17 mouse cellular contexts compared by ENCODE assay signal in the genomic region with DNA sequence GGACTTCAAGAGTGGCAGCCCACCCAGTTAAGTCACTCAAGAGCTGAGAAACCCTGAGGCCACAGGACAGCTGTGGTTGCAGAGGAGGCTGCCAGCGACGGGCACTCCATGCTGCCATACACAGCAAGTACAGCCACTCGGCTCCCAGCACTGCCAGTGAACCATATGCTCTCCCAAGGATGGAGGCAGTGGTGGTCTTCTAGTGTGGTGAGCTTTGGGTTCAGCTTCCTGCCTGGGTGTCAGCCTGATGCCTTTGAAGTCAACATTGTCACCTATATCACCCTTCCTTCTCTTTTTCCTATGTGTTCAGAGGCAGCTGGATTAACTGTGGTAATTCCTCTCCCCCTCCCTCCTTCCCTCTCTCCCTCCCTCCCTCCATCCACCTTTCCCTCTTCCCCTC.
"Had no signal": no experiment of that assay in that cellular context is flagged by ENCODE, and none has a peak within 500 bp of the region (broad histone marks: within the 10 kb centered on the region; RNA-seq: fewer than 3 reads in every experiment).

No protein-coding gene starts in this region.

- H3K4me1 ChIP-seq: liver, embryonic 12.5 days; liver, embryonic 15.5 days; lung, embryonic 15.5 days had no signal

- DNase-seq: kidney, adult 2 months; kidney, postnatal 25 days; layer of hippocampus, adult 9-11 months; liver; lung, adult 18-20 months; lung, postnatal 10 days; lung, postnatal 36 days had no signal

- H3K9ac ChIP-seq: limb, embryonic 13.5 days; liver, embryonic 12.5 days; liver, embryonic 15.5 days; lung, embryonic 15.5 days; midbrain, embryonic 13.5 days; neural tube, embryonic 13.5 days had no signal

- H3K9me3 ChIP-seq: limb, embryonic 10.5 days; limb, embryonic 13.5 days; liver, embryonic 12.5 days; liver, embryonic 15.5 days; lung, embryonic 15.5 days; midbrain, embryonic 13.5 days; neural tube, embryonic 13.5 days had no signal

- H3K27me3 ChIP-seq: limb, embryonic 13.5 days; liver, embryonic 12.5 days; liver, embryonic 15.5 days; lung, embryonic 15.5 days; midbrain, embryonic 13.5 days; neural tube, embryonic 13.5 days had no signal

- H3K27ac ChIP-seq: kidney, postnatal 0 days; layer of hippocampus, adult 2 months; limb, embryonic 10.5 days; limb, embryonic 13.5 days; liver, embryonic 12.5 days; liver, embryonic 15.5 days; lung, embryonic 15.5 days; midbrain, embryonic 13.5 days; neural tube, embryonic 13.5 days had no signal

- H3K4me2 ChIP-seq: limb, embryonic 13.5 days; liver, embryonic 12.5 days; liver, embryonic 15.5 days; lung, embryonic 15.5 days; midbrain, embryonic 13.5 days; neural tube, embryonic 13.5 days had no signal

- ATAC-seq: intestine, postnatal 0 days; liver, embryonic 12.5 days; midbrain, embryonic 13.5 days had no signal

- H3K36me3 ChIP-seq: limb, embryonic 10.5 days; limb, embryonic 13.5 days; liver, embryonic 12.5 days; liver, embryonic 15.5 days; lung, embryonic 15.5 days; midbrain, embryonic 13.5 days; neural tube, embryonic 13.5 days had no signal

- H3K4me3 ChIP-seq: layer of hippocampus, adult 2 months; limb, embryonic 10.5 days; limb, embryonic 13.5 days; liver, embryonic 12.5 days; liver, embryonic 15.5 days; lung, embryonic 15.5 days; midbrain, embryonic 13.5 days; neural tube, embryonic 13.5 days had no signal
